ENCODE assay signal across 19 mouse cellular contexts in the genomic region with DNA sequence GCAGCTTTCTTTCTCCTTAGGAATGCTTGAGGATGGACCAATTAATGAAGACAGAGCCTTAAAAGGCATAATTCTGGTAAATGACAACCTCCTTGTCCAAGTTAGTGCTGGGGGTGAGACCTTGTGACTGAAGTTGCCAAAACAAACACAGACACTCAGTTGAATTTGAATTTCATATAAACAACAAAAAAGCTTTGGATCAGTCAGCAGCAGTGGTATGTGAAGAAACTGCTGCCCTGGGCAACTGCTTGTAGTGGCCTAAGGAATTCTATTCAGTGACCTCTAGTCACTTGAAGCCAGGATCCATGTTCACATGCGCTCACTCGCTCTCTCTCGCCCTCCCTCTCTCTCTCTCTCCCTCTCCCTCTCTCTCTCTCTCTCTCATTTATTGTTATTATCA. TPM values are rescaled to one million over a fixed set of nuclear protein-coding genes. Genes with fewer than 3 reads are reported as not detected.
DNase-seq lines count a peak whose midpoint lies in the region; ATAC-seq and TF ChIP-seq lines count a peak whose summit lies in the region.
"Had no signal": no experiment of that assay in that cellular context is flagged by ENCODE, and none has a peak within 500 bp of the region (broad histone marks: within the 10 kb centered on the region; RNA-seq: fewer than 3 reads in every experiment).

No protein-coding gene starts in this region.

- no peaks in the 10 kb centered on the region for H3K36me3 ChIP-seq in hindbrain, embryonic 10.5 days
- H3K36me3 ChIP-seq in hindbrain, embryonic 16.5 days (ENCODE audit: control insufficient read depth, insufficient read depth, low read length), result no peaks in the 10 kb centered on the region
- no peaks in the 10 kb centered on the region for H3K36me3 ChIP-seq in midbrain, embryonic 10.5 days
- H3K36me3 ChIP-seq in midbrain, embryonic 11.5 days (ENCODE audit: control insufficient read depth, insufficient read depth, low read length), result no peaks in the 10 kb centered on the region
- H3K36me3 ChIP-seq: embryonic facial prominence, embryonic 10.5 days; heart, embryonic 15.5 days; liver, embryonic 12.5 days; lung, embryonic 15.5 days had no signal

- no peak overlapping the region for H3K9ac ChIP-seq in hindbrain, embryonic 16.5 days (ENCODE audit: low read depth, low read length)
- no peak overlapping the region for H3K9ac ChIP-seq in midbrain, embryonic 11.5 days (ENCODE audit: low read length)
- H3K9ac ChIP-seq: heart, embryonic 15.5 days; liver, embryonic 12.5 days; lung, embryonic 15.5 days had no signal

- TF ChIP-seq CTCF in embryonic fibroblast, embryonic 13.5 days (IDR thresholded peaks at IDR 0.05; ENCODE audit: borderline replicate concordance, insufficient read depth, low read length), result no peak

- no peak overlapping the region for H3K4me2 ChIP-seq in hindbrain, embryonic 16.5 days (ENCODE audit: low read length)
- H3K4me2 ChIP-seq in midbrain, embryonic 11.5 days, result no peak overlapping the region
- H3K4me2 ChIP-seq: heart, embryonic 15.5 days; liver, embryonic 12.5 days; lung, embryonic 15.5 days had no signal

- H3K27me3 ChIP-seq in hindbrain, embryonic 10.5 days (ENCODE audit: insufficient read depth, poor library complexity, severe bottlenecking), result no peaks in the 10 kb centered on the region
- H3K27me3 ChIP-seq in hindbrain, embryonic 16.5 days (replicated peaks; ENCODE audit: control insufficient read depth, insufficient read depth, low read length), result no peaks in the 10 kb centered on the region
- no peaks in the 10 kb centered on the region for H3K27me3 ChIP-seq in midbrain, embryonic 10.5 days (ENCODE audit: low read depth, poor library complexity, severe bottlenecking)
- H3K27me3 ChIP-seq in midbrain, embryonic 11.5 days (ENCODE audit: control insufficient read depth, insufficient read depth, low read length), result no peaks in the 10 kb centered on the region
- H3K27me3 ChIP-seq: heart, embryonic 15.5 days; liver, embryonic 12.5 days; lung, embryonic 15.5 days had no signal

- no peak for TF ChIP-seq POLR2A in embryonic fibroblast, embryonic 13.5 days (IDR thresholded peaks at IDR 0.05; ENCODE audit: low read depth, low read length)

- WGBS in hindbrain, embryonic 10.5 days, result 52% methylated on average over 3 of the region's 3 CpGs
- 48% methylated on average over 3 of the region's 3 CpGs for WGBS in hindbrain, embryonic 16.5 days
- 56% methylated on average over 3 of the region's 3 CpGs for WGBS in midbrain, embryonic 10.5 days
- 54% methylated on average over 3 of the region's 3 CpGs for WGBS in midbrain, embryonic 11.5 days

- H3K27ac ChIP-seq in hindbrain, embryonic 10.5 days, result 0 out of 2 replicates have a peak overlapping the region, but pooled peaks have one; percentile 0
- H3K27ac ChIP-seq in hindbrain, embryonic 16.5 days (ENCODE audit: low read depth, low read length), result no peak overlapping the region
- peak overlapping the region; percentile 9; the same call in 1 of the 2 replicates for H3K27ac ChIP-seq in midbrain, embryonic 10.5 days (replicated peaks)
- no peak overlapping the region for H3K27ac ChIP-seq in midbrain, embryonic 11.5 days (ENCODE audit: low read depth, low read length)
- H3K27ac ChIP-seq in embryonic fibroblast, embryonic 13.5 days (ENCODE audit: insufficient read depth, low read length), result peak overlapping the region; percentile 69
- H3K27ac ChIP-seq: embryonic facial prominence, embryonic 10.5 days; heart, embryonic 15.5 days; liver, embryonic 12.5 days; lung, embryonic 15.5 days had no signal

- H3K4me3 ChIP-seq in hindbrain, embryonic 10.5 days, result no peak overlapping the region
- H3K4me3 ChIP-seq in hindbrain, embryonic 16.5 days (ENCODE audit: low read length), result no peak overlapping the region
- H3K4me3 ChIP-seq in midbrain, embryonic 10.5 days, result no peak overlapping the region
- no peak overlapping the region for H3K4me3 ChIP-seq in midbrain, embryonic 11.5 days (ENCODE audit: low read depth, low read length)
- no peak overlapping the region for H3K4me3 ChIP-seq in embryonic fibroblast, embryonic 13.5 days (ENCODE audit: insufficient read depth, low read length)
- H3K4me3 ChIP-seq: embryonic facial prominence, embryonic 10.5 days; heart, embryonic 15.5 days; liver, embryonic 12.5 days; lung, embryonic 15.5 days had no signal

- peak; percentile 15 for DNase-seq in hindbrain, embryonic 10.5 days (ENCODE audit: low spot score)
- peak; percentile 13 for DNase-seq in midbrain, embryonic 10.5 days (ENCODE audit: low spot score)
- DNase-seq in midbrain, embryonic 11.5 days (ENCODE audit: low spot score, missing footprints), result no peak
- peak; percentile 27 for DNase-seq in kidney, postnatal 14 days
- DNase-seq in thymus, postnatal 36 days, result no peak
- no peak for DNase-seq in cerebellum, postnatal 36 days
- DNase-seq: adrenal gland, adult 2 months; B cell, adult 2 months; cerebellum, postnatal 10 days; gastrocnemius, postnatal 25 days; retina, postnatal 1 day; right cerebral cortex, postnatal 4 days had no signal

- H3K9me3 ChIP-seq in hindbrain, embryonic 10.5 days, result no peaks in the 10 kb centered on the region
- no peaks in the 10 kb centered on the region for H3K9me3 ChIP-seq in hindbrain, embryonic 16.5 days (ENCODE audit: control insufficient read depth, low read length)
- H3K9me3 ChIP-seq in midbrain, embryonic 10.5 days (replicated peaks), result no peaks in the 10 kb centered on the region
- no peaks in the 10 kb centered on the region for H3K9me3 ChIP-seq in midbrain, embryonic 11.5 days (ENCODE audit: control insufficient read depth, low read length)
- H3K9me3 ChIP-seq: embryonic facial prominence, embryonic 10.5 days; heart, embryonic 15.5 days; liver, embryonic 12.5 days; lung, embryonic 15.5 days had no signal

- ATAC-seq in hindbrain, embryonic 16.5 days, result no peak
- ATAC-seq in midbrain, embryonic 11.5 days (ENCODE audit: low FRiP score), result no peak
- ATAC-seq: forebrain, embryonic 14.5 days; liver, embryonic 12.5 days had no signal

- peaks cover 7% of the 10 kb centered on the region for H3K4me1 ChIP-seq in hindbrain, embryonic 10.5 days (replicated peaks)
- no peaks in the 10 kb centered on the region for H3K4me1 ChIP-seq in hindbrain, embryonic 16.5 days (ENCODE audit: control insufficient read depth, insufficient read depth, low read depth, low read length)
- peaks cover 8% of the 10 kb centered on the region for H3K4me1 ChIP-seq in midbrain, embryonic 10.5 days
- 0 out of 2 replicates have a peak, but pooled peaks cover 2% of the 10 kb centered on the region for H3K4me1 ChIP-seq in midbrain, embryonic 11.5 days (ENCODE audit: control insufficient read depth, insufficient read depth, low read length)
- peaks cover 6% of the 10 kb centered on the region for H3K4me1 ChIP-seq in embryonic fibroblast, embryonic 13.5 days (ENCODE audit: control insufficient read depth, insufficient read depth, low read length)
- H3K4me1 ChIP-seq: embryonic facial prominence, embryonic 10.5 days; heart, embryonic 15.5 days; liver, embryonic 12.5 days; lung, embryonic 15.5 days had no signal

RNA-seq across cellular contexts. Expression of a gene that starts 26.7 kb away (rescaled TPM):
- polyA plus RNA-seq in hindbrain, embryonic 10.5 days (2016; fragmentation: Nextera tagmentation; extraction: Ambion mirVana), result 13.9 and 16.5 TPM in 2 replicates
- polyA plus RNA-seq in hindbrain, embryonic 16.5 days (2015; fragmentation: Nextera tagmentation; extraction: Ambion mirVana), result 14.3 and 15.7 TPM in 2 replicates
- 16.4 and 18.3 TPM in 2 replicates for polyA plus RNA-seq in midbrain, embryonic 10.5 days (2016; fragmentation: Nextera tagmentation; extraction: Ambion mirVana)
- polyA plus RNA-seq in midbrain, embryonic 11.5 days (2014; fragmentation: Nextera tagmentation; extraction: Ambion mirVana), result 19.1 and 21.2 TPM in 2 replicates
- polyA plus RNA-seq in embryonic fibroblast, embryonic 13.5 days (2011; ENCODE audit: insufficient read length, low read depth, missing spikeins), result 33.3 and 33.7 TPM in 2 replicates

RNA-seq across cellular contexts. Expression of a gene that starts 45.0 kb away (rescaled TPM):
- polyA plus RNA-seq in hindbrain, embryonic 10.5 days (2016; fragmentation: Nextera tagmentation; extraction: Ambion mirVana), result 11.1 and 14.7 TPM in 2 replicates
- polyA plus RNA-seq in hindbrain, embryonic 16.5 days (2015; fragmentation: Nextera tagmentation; extraction: Ambion mirVana), result 22.1 and 24.7 TPM in 2 replicates
- polyA plus RNA-seq in midbrain, embryonic 10.5 days (2016; fragmentation: Nextera tagmentation; extraction: Ambion mirVana), result 15.1 and 18.1 TPM in 2 replicates
- 19.4 and 20.0 TPM in 2 replicates for polyA plus RNA-seq in midbrain, embryonic 11.5 days (2014; fragmentation: Nextera tagmentation; extraction: Ambion mirVana)
- 38.7 and 45.6 TPM in 2 replicates for polyA plus RNA-seq in embryonic fibroblast, embryonic 13.5 days (2011; ENCODE audit: insufficient read length, low read depth, missing spikeins)

RNA-seq across cellular contexts. Expression of a gene that starts 59.5 kb away (rescaled TPM):
- polyA plus RNA-seq in hindbrain, embryonic 10.5 days (2016; fragmentation: Nextera tagmentation; extraction: Ambion mirVana), result 10.0 and 11.1 TPM in 2 replicates
- polyA plus RNA-seq in hindbrain, embryonic 16.5 days (2015; fragmentation: Nextera tagmentation; extraction: Ambion mirVana), result 21.9 and 23.4 TPM in 2 replicates
- 10.9 and 12.1 TPM in 2 replicates for polyA plus RNA-seq in midbrain, embryonic 10.5 days (2016; fragmentation: Nextera tagmentation; extraction: Ambion mirVana)
- 6.4 and 8.1 TPM in 2 replicates for polyA plus RNA-seq in midbrain, embryonic 11.5 days (2014; fragmentation: Nextera tagmentation; extraction: Ambion mirVana)
- 7.5 and 8.8 TPM in 2 replicates for polyA plus RNA-seq in embryonic fibroblast, embryonic 13.5 days (2011; ENCODE audit: insufficient read length, low read depth, missing spikeins)

Comparison
In these comparisons a context has a peak if more than half of its experiments do, and no peak if none do; other contexts are left out.
1. DNase-seq: peak in hindbrain, embryonic 10.5 days (single experiment), midbrain, embryonic 10.5 days (single experiment) and kidney, postnatal 14 days (single experiment); none in midbrain, embryonic 11.5 days (single experiment), thymus, postnatal 36 days (0 of 2) and cerebellum, postnatal 36 days (0 of 2).
2. H3K27ac ChIP-seq: peak in hindbrain, embryonic 10.5 days (single experiment), midbrain, embryonic 10.5 days (single experiment) and embryonic fibroblast, embryonic 13.5 days (single experiment); none in hindbrain, embryonic 16.5 days (single experiment) and midbrain, embryonic 11.5 days (single experiment).